Mouse (Mus musculus): ENCODE results near the gene Epha7. TPM values are rescaled to one million over a fixed set of nuclear protein-coding genes. Genes with fewer than 3 reads are reported as not detected.

Epha7 gene
- total and polyA plus RNA-seq, 2 experiments, result 0.38 to 2.3 TPM

- Histone ChIP-seq H3K27ac (replicated peaks; ENCODE audit: insufficient read depth, low read depth, low read length) (no peak overlapping the region), H3K9ac (ENCODE audit: low read depth, low read length) (no peak overlapping the region), H3K27me3 (ENCODE audit: control insufficient read depth, insufficient read depth, low read length) (no peaks in the 10 kb centered on the region), H3K36me3 (ENCODE audit: control insufficient read depth, insufficient read depth, low read length) (no peaks in the 10 kb centered on the region), H3K4me1 (ENCODE audit: control insufficient read depth, insufficient read depth, low read length) (no peaks in the 10 kb centered on the region), H3K79me2 (ENCODE audit: control insufficient read depth, insufficient read depth, low read length) (no peaks in the 10 kb centered on the region), H3K4me3 (ENCODE audit: insufficient read depth, low read depth, low read length) (no peak overlapping the region)
- WGBS, result 82% methylated on average over 4 of the region's 4 CpGs
- no peak for TF ChIP-seq POLR2A (IDR thresholded peaks at IDR 0.05; ENCODE audit: extremely low read depth, insufficient read depth, low read length)
- no peak for TF ChIP-seq CTCF (IDR thresholded peaks at IDR 0.05; ENCODE audit: low read depth, low read length)
- DNase-seq (ENCODE audit: extremely low read depth, low read depth, low spot score), result no peak
Measured at GRCm38 (mm10) chr4:28846311-28846710, 33.4 kb downstream of the Epha7 start.

GRCm38 (mm10) chr4:28850388-28850787 is 37.5 kb downstream of the Epha7 start:
- WGBS, result 68% methylated on average over 2 of the region's 2 CpGs
- Histone ChIP-seq H3K27ac (replicated peaks; ENCODE audit: insufficient read depth, low read depth, low read length) (no peak overlapping the region), H3K4me3 (ENCODE audit: insufficient read depth, low read depth, low read length) (no peak overlapping the region), H3K9ac (ENCODE audit: low read depth, low read length) (no peak overlapping the region), H3K79me2 (ENCODE audit: control insufficient read depth, insufficient read depth, low read length) (no peaks in the 10 kb centered on the region), H3K4me1 (ENCODE audit: control insufficient read depth, insufficient read depth, low read length) (no peaks in the 10 kb centered on the region), H3K27me3 (ENCODE audit: control insufficient read depth, insufficient read depth, low read length) (no peaks in the 10 kb centered on the region), H3K36me3 (ENCODE audit: control insufficient read depth, insufficient read depth, low read length) (no peaks in the 10 kb centered on the region)
- DNase-seq (ENCODE audit: extremely low read depth, low read depth, low spot score), result no peak
- TF ChIP-seq CTCF (IDR thresholded peaks at IDR 0.05; ENCODE audit: low read depth, low read length) (no peak), POLR2A (IDR thresholded peaks at IDR 0.05; ENCODE audit: extremely low read depth, insufficient read depth, low read length) (no peak)

- no peak overlapping the region for H3K4me3 ChIP-seq (ENCODE audit: insufficient read depth, low read depth, low read length)
- no peaks in the 10 kb centered on the region for H3K4me1 ChIP-seq (ENCODE audit: control insufficient read depth, insufficient read depth, low read length)
- no peak overlapping the region for H3K27ac ChIP-seq (replicated peaks; ENCODE audit: insufficient read depth, low read depth, low read length)
- H3K27me3 ChIP-seq (ENCODE audit: control insufficient read depth, insufficient read depth, low read length), result no peaks in the 10 kb centered on the region
- no peaks in the 10 kb centered on the region for H3K79me2 ChIP-seq (ENCODE audit: control insufficient read depth, insufficient read depth, low read length)
- TF ChIP-seq POLR2A (IDR thresholded peaks at IDR 0.05; ENCODE audit: extremely low read depth, insufficient read depth, low read length) (no peak), CTCF (IDR thresholded peaks at IDR 0.05; ENCODE audit: low read depth, low read length) (no peak)
- no peak for DNase-seq (ENCODE audit: extremely low read depth, low read depth, low spot score)
- WGBS, result 89% methylated on average over 6 of the region's 6 CpGs
- H3K36me3 ChIP-seq (ENCODE audit: control insufficient read depth, insufficient read depth, low read length), result no peaks in the 10 kb centered on the region
- H3K9ac ChIP-seq (ENCODE audit: low read depth, low read length), result no peak overlapping the region
Measured at GRCm38 (mm10) chr4:28862845-28863666, 50.1 kb downstream of the Epha7 start.

- no peak for DNase-seq (ENCODE audit: extremely low read depth, low read depth, low spot score)
- Histone ChIP-seq H3K27me3 (ENCODE audit: control insufficient read depth, insufficient read depth, low read length) (no peaks in the 10 kb centered on the region), H3K9ac (ENCODE audit: low read depth, low read length) (no peak overlapping the region), H3K4me1 (ENCODE audit: control insufficient read depth, insufficient read depth, low read length) (no peaks in the 10 kb centered on the region), H3K4me3 (ENCODE audit: insufficient read depth, low read depth, low read length) (no peak overlapping the region), H3K27ac (replicated peaks; ENCODE audit: insufficient read depth, low read depth, low read length) (no peak overlapping the region), H3K79me2 (ENCODE audit: control insufficient read depth, insufficient read depth, low read length) (no peaks in the 10 kb centered on the region), H3K36me3 (ENCODE audit: control insufficient read depth, insufficient read depth, low read length) (no peaks in the 10 kb centered on the region)
- WGBS, result 78% methylated on average over 2 of the region's 2 CpGs
- TF ChIP-seq POLR2A (IDR thresholded peaks at IDR 0.05; ENCODE audit: extremely low read depth, insufficient read depth, low read length) (no peak), CTCF (IDR thresholded peaks at IDR 0.05; ENCODE audit: low read depth, low read length) (no peak)
Measured at GRCm38 (mm10) chr4:28866411-28866810, 53.5 kb downstream of the Epha7 start.

GRCm38 (mm10) chr4:28871615-28872014 is 58.7 kb downstream of the Epha7 start:
- Histone ChIP-seq H3K79me2 (ENCODE audit: control insufficient read depth, insufficient read depth, low read length) (no peaks in the 10 kb centered on the region), H3K27me3 (ENCODE audit: control insufficient read depth, insufficient read depth, low read length) (no peaks in the 10 kb centered on the region), H3K27ac (replicated peaks; ENCODE audit: insufficient read depth, low read depth, low read length) (no peak overlapping the region), H3K36me3 (ENCODE audit: control insufficient read depth, insufficient read depth, low read length) (no peaks in the 10 kb centered on the region), H3K9ac (ENCODE audit: low read depth, low read length) (no peak overlapping the region), H3K4me3 (ENCODE audit: insufficient read depth, low read depth, low read length) (no peak overlapping the region), H3K4me1 (ENCODE audit: control insufficient read depth, insufficient read depth, low read length) (no peaks in the 10 kb centered on the region)
- WGBS, result 89% methylated on average over 11 of the region's 11 CpGs
- TF ChIP-seq POLR2A (IDR thresholded peaks at IDR 0.05; ENCODE audit: extremely low read depth, insufficient read depth, low read length) (no peak), CTCF (IDR thresholded peaks at IDR 0.05; ENCODE audit: low read depth, low read length) (no peak)
- DNase-seq (ENCODE audit: extremely low read depth, low read depth, low spot score), result no peak
